Mouse (Mus musculus) heart, adult 2 months (tissue): ENCODE results near the gene Gm10053.

Experiments
- CTCF ChIP-seq: fragments of 200-600 bp; IDR thresholded peaks from 2 replicates; pipeline ENCODE4 v1.8.1; 2022; ENCODE audit warnings: antibody characterized with exemption, mild to moderate bottlenecking, moderate library complexity
- EP300 ChIP-seq: fragments of 200-500 bp; IDR thresholded peaks from 2 replicates; pipeline ENCODE4 v1.6.1; 2011; ENCODE audit warnings: low read depth, low read length, control low read depth; ENCODE audit not compliant: insufficient read depth

- TF ChIP-seq EP300, result peak; percentile 81
- TF ChIP-seq CTCF, result peak; percentile 99
Observed at GRCm38 (mm10) chr19:24871037-24871635, 4.3 kb upstream of the Gm10053 start.
